Mouse (Mus musculus) frontal cortex, postnatal 14 days (tissue): ENCODE measurements around the gene Spata5.
"Not testable (repeated sequence)": the region's sequence is repeated elsewhere in the genome, so short reads cannot be mapped to it uniquely, and the experiment has no call there.

Source experiments
- DNase-seq, 2 experiments: peaks; one replicate each; pipeline ENCODE4 v3.0.0; 2022; ENCODE audit warnings: low spot score in 2 of 2

Spata5 gene

DNA sequence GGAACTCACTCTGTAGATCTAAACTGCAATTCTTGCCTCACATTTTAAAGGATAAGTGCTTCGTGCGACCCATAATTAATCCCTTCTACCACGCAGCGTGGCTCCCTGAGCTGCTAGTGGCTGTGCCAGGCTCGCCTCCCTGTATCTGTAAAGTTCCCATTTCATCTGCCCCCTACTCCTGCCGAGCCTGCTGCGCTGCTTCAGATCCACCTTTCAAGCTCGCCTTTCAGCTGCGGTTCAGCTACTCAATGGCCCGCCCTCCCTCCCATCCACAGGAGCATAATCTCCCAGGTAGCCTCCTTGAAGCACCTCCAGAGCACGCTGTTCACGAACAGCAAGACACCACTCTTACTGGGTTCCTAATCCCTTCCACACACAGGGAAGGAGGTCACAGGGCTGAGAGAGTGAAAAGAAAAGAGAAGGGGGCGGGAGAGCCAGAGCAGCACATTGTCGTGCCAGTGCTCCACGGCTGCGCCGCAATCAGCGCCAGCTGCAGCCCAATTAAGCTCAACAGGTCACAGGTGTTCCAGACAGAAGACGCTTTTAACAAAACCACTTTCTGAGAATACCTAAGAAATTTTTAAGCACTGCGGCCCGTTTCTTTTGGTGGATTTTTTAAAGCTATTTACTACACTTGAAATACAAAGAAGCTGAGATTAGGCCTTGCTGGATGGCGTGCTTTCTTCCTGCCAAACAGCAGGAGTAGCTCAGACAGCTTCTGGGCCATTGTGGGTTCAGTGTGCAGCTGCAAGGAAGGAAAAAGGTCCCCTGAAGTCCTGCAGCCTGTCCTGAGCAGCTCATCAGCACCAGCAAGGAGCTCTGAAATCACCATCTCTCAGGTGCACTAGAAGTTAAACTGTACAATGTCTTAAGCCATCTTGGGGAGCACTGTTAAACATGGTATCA, 150.2 kb downstream of the Spata5 start:
- no peak for DNase-seq

DNA sequence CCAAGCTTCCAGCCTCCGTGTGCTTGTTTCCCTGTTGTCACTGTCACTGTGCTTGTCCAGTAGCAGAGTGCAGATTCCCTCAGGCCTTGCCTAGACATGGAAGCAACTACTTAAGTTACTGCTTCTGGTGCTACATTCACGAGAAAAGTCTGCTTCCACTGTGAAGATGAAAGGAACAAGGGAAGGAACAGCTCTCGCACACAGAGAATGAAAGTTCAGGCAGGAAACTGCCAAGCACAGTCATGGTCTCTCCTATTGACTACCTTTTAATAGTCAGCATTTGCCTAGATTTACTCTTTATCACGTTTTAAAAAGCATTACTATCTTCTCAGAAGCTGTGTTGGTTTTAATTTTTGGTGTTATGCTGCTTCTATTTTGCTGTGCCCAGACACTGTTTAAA, 151.9 kb downstream of the Spata5 start:
- no peak for DNase-seq

DNA sequence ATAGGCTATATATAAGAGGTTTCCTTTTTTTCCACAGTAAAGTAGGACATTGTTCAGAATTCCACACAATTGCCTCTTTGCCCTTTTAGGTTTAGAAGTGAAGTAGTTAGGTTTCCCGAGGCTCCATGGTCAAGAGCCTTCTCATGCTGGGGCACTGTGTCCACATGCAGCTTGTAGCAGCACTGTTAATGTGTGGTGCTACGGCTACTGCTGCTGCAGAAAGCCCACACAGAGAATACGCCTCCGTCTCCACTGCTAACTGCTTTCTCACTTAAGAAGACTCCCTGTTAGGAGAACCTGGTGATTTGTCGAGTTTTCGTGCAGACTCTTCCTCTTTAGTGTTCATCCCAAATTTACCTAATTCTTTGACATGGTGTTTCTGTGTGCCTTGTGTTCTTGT, 152.4 kb downstream of the Spata5 start:
- DNase-seq, result no peak

DNA sequence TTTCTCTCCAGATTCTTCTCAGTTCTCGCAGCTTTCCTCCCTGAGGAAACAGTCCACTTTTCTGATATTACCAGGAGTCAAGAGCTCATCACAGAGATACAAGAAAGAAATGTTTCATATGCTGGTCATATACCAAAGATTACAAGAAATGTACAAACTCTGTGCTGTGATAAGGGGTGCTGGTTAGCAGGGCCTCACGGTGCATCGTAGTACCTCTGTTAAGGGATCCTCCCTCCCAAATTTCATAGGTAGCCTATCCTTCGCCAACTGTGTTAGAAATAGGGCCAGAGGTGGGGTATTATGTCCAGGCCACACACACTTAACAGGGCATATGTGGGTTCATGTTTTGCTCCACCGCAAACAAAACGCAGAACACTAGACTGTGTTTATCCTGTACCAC, 157.1 kb downstream of the Spata5 start:
- no peak for DNase-seq

DNA sequence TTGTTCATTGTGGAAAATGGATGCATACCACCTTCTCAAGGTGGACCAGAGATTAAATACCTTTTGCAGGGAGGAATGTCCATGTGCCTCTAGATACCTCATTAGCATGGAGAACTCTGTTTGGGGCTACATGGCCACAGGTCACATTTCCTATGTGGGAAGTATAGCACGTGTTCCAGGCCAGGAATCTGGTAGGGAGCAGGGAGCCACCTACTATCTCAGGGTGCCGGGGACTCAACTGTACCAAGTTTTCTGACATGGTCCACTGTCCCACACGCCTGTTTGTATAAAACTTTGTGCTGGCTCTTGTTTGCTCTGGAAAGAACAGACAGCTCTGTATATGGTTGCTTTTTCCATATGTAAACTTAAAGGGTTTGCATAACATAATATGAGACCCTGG, 158.0 kb downstream of the Spata5 start:
- no peak for DNase-seq

DNA sequence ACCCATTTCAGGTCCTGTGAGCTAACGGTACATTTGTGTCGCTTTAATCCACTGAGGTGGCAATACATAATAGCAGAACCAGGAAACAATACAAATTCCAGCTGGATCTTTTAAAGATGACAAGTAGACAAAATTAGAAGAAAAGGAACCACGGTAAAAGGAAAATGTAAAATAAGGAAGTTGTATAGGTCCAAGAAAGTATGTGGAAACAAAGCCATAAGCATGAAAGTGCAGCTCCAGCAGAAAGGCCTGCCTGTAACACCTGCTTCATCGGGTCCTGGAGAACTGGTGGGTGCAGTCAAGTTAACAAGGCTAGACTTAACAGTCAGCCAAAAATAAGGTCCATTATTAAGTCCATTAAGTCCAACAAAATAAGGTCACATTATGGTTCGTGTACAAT, 164.9 kb downstream of the Spata5 start:
- no peak for DNase-seq

- no peak for DNase-seq
Observed at GRCm38 (mm10) chr3:37585967-37586730, 166.5 kb downstream of the Spata5 start.

GRCm38 (mm10) chr3:37586731-37587578, 167.3 kb downstream of the Spata5 start:
- DNase-seq, result no peak

DNA sequence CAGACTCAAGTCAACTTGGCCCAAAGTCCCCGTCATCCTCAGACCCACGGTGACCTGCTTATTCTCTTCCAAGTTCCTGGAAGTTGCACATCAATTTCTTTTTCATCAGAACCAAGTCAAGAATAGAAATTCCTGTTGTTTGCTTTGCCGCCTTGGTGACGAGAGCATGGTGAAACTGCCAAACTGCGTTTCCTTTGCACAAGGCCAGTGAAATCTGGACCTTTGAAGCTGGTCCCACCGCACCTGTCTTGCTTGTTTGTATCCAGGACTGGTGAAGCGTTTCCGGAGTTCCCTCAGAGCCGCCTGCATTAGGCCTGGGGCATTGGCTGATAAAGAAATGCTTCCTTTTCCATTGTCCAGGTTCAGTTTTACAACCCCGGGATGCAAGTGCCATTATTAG, 176.0 kb downstream of the Spata5 start:
- no peak for DNase-seq

GRCm38 (mm10) chr3:37596519-37596918, 176.8 kb downstream of the Spata5 start:
- DNase-seq, result no peak

DNA sequence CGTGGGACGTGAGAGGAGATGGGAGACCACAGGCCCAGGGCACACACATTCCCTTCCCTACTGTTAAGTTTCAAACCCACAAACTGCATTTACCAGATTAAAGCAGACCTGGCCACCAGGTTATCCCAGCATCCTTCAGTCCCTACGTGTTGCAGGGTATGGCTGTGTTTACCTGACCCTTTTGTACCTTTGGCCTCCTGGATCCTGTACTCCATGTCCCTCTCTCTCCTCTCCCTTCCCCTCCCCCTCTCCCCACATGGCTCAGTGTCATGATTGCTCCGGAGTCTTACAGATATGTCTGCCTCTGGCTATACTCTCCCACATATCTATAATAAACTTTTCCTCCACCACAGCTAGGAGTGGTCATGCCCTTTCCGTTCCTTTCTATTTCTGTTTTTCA, 177.5 kb downstream of the Spata5 start:
- no peak for DNase-seq

- DNase-seq, result not testable (repeated sequence)
Observed at GRCm38 (mm10) chr3:37599641-37600040, 179.9 kb downstream of the Spata5 start.

GRCm38 (mm10) chr3:37602356-37602755, 182.7 kb downstream of the Spata5 start:
- no peak for DNase-seq

- DNase-seq, result no peak
Observed at GRCm38 (mm10) chr3:37602890-37603289, 183.2 kb downstream of the Spata5 start.

- no peak for DNase-seq
Observed at GRCm38 (mm10) chr3:37603541-37603940, 183.8 kb downstream of the Spata5 start.

DNA sequence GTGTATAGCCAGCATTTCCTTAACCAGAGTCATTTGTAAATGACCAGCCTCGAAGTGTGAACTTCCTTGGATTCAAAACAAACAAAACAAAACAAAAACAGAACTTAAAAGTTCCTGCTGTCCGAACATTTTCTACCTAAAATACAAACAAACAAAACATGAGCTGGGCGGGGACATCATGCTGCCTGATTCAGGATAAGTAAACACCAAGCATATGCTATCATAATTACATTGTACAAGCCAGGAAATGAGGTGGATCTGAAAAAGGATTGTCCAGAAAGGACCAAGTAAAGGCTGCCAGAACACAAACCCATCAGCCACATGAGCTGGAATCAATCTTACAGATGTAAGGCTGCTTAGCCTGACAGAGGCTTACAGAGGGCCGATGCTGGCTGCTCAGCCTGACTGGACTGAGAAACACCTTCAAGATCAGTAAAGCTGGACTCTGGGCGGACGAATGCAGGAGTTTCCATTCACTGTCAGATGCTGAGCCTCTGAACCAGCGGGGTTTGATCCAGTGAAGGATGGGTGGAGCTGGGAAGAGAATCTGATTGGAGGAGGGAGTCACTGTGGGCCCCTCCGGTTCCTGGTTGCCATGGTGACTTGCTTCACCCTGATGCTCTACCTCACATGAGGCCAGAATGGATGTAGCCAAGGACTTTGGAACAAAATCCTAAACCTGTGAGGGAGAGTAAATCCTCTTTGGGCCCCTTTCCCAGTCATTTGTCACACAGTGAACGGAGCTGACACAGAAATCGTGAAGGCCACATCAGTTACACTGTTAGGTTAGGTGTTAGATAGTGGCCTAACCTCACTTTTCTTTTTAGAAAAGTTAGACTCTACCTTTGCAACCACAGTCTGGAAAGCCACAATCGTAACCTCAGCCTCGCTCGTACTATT, 185.5 kb downstream of the Spata5 start:
- no peak for DNase-seq

DNA sequence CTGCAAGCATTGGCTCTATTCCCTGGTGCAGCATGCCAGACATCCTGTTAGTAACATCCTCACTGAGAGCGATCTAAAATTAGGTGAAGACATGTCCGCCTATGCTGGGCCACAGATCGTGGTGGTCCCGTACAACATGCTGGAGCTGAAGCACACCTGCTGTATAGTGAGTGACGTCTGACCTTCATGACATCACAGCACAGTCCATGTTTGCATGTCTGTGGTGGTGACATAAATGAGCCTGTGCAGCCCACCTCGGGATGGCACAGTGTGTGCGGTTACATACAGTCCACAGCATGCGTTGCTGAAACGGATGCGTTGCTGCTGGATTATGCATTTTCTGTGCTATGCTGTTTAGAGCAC, 186.2 kb downstream of the Spata5 start:
- no peak for DNase-seq

GRCm38 (mm10) chr3:37608926-37609325, 189.2 kb downstream of the Spata5 start:
- DNase-seq, result no peak

DNA sequence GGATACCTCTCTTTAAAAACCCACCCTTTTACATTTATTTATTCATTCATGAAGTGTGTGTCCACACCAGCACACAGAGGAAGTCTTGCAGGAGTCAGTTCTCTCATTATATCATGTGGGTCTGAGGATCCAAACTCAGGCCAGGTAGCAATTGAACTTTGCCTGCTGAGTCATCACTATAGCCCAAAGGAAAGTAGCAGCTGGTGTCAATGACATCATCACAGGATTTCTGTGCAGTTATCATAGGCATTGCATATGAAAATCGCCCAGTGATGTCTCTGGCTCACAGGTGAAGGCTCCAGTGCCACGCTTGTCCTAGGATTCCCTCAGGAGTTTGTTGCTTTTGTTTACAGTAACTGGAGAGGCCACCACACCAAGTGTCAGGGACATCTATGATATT, 191.0 kb downstream of the Spata5 start:
- no peak for DNase-seq

GRCm38 (mm10) chr3:37613722-37614121, 194.0 kb downstream of the Spata5 start:
- DNase-seq, result no peak
